Mouse (Mus musculus): Measurements from ENCODE around the gene Pik3ca.

DNA sequence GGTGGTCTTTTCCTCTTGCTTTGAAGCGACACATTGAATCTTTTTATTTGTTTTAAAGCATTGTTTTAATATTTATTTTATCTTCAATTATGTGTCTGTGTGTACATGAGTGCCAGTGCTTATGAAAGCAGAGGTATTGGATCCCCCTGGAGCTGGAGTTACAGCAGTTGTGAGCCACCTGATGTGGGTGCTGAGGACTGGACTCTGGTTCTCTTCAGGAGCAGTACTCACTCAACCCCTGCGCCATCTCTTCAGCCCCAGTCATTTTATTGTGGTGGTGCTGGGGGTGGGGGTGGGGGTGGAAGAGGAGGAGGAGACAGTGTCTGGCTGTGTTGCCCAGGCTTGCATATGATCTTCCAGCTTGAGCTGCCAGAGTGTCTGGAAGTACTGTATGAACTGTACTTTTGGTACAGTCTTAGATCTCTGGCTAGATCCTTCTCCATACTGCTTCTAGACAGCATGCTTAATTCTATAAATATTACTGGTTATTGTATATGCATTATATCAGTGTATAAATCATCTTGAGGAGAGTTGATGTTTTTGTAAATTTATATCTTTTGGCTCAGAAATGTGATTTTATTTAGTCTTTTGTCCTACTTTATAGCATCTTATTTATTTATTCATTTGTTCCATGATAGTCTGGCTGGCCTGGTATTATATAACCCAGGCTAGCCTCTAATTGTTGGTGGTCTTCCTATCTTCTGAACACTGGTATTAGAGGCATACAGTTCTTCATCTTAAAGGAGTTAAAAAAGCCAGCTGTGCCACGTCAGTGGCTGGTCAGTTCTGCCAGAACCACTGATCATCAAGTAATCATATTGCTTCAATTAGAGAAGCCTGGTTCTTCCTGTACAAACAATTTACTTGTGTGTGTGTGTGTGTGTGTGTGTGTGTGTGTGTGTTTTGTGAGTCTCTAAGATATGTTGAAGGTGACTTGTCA is 18.2 kb downstream of the Pik3ca start:
- TF ChIP-seq CTCF (IDR thresholded peaks at IDR 0.05; ENCODE audit: control insufficient read depth, insufficient read depth, insufficient read length) (no peak), MYOD1 (IDR thresholded peaks at IDR 0.05; ENCODE audit: control insufficient read depth, insufficient read length, low read depth) (no peak), MAX (IDR thresholded peaks at IDR 0.05) (no peak)
